Mouse (Mus musculus): Measurements from ENCODE around the gene Ube2c. TPM values are rescaled to one million over a fixed set of nuclear protein-coding genes. Genes with fewer than 3 reads are reported as not detected.
A peak's percentile ranks its signal among the peaks of the same experiment; 100 is the strongest.

Ube2c gene
- polyA plus RNA-seq, 1 experiment = 94.0 TPM

- DNase-seq (ENCODE audit: low read depth) = no peak
- no peak for TF ChIP-seq CTCF (IDR thresholded peaks at IDR 0.05; ENCODE audit: borderline replicate concordance, extremely low read depth, insufficient read depth, insufficient read length)
- no peak for TF ChIP-seq POLR2A (IDR thresholded peaks at IDR 0.05; ENCODE audit: borderline replicate concordance, extremely low read depth, insufficient read depth, insufficient read length, poor library complexity, severe bottlenecking)
Observed at GRCm38 (mm10) chr2:164779481-164780086, 9.9 kb downstream of the Ube2c start, which contains the start of gene Tnnc2. TSS of gene Tnnc2 (minus strand) at chr2:164779967.

- no peak for TF ChIP-seq POLR2A (IDR thresholded peaks at IDR 0.05; ENCODE audit: borderline replicate concordance, extremely low read depth, insufficient read depth, insufficient read length, poor library complexity, severe bottlenecking)
- no peak for TF ChIP-seq CTCF (IDR thresholded peaks at IDR 0.05; ENCODE audit: borderline replicate concordance, extremely low read depth, insufficient read depth, insufficient read length)
- DNase-seq (ENCODE audit: low read depth) = no peak
Observed at GRCm38 (mm10) chr2:164781876-164782275, 12.2 kb downstream of the Ube2c start.

GRCm38 (mm10) chr2:164783926-164784581 lies 14.4 kb downstream of the Ube2c start:
- peak; percentile 23 for DNase-seq (ENCODE audit: low read depth)
- TF ChIP-seq POLR2A (IDR thresholded peaks at IDR 0.05; ENCODE audit: borderline replicate concordance, extremely low read depth, insufficient read depth, insufficient read length, poor library complexity, severe bottlenecking) = no peak
- TF ChIP-seq CTCF (IDR thresholded peaks at IDR 0.05; ENCODE audit: borderline replicate concordance, extremely low read depth, insufficient read depth, insufficient read length) = peak; percentile 24; the same call in 1 of the 2 replicates

- DNase-seq (ENCODE audit: low read depth) = no peak
- TF ChIP-seq CTCF (IDR thresholded peaks at IDR 0.05; ENCODE audit: borderline replicate concordance, extremely low read depth, insufficient read depth, insufficient read length) (no peak), POLR2A (IDR thresholded peaks at IDR 0.05; ENCODE audit: borderline replicate concordance, extremely low read depth, insufficient read depth, insufficient read length, poor library complexity, severe bottlenecking) (no peak)
Observed at GRCm38 (mm10) chr2:164784869-164785420, 15.2 kb downstream of the Ube2c start.

- peak; percentile 9; the same call in 1 of the 2 replicates for TF ChIP-seq CTCF (IDR thresholded peaks at IDR 0.05; ENCODE audit: borderline replicate concordance, extremely low read depth, insufficient read depth, insufficient read length)
- peak; percentile 36; the same call in 1 of the 2 replicates for TF ChIP-seq POLR2A (IDR thresholded peaks at IDR 0.05; ENCODE audit: borderline replicate concordance, extremely low read depth, insufficient read depth, insufficient read length, poor library complexity, severe bottlenecking)
- DNase-seq (ENCODE audit: low read depth) = peak; percentile 92
Observed at GRCm38 (mm10) chr2:164785481-164786387, 16.0 kb downstream of the Ube2c start, which contains the start of gene Snx21. TSS of gene Snx21 (plus strand) at chr2:164785823.

- TF ChIP-seq CTCF (IDR thresholded peaks at IDR 0.05; ENCODE audit: borderline replicate concordance, extremely low read depth, insufficient read depth, insufficient read length) (no peak), POLR2A (IDR thresholded peaks at IDR 0.05; ENCODE audit: borderline replicate concordance, extremely low read depth, insufficient read depth, insufficient read length, poor library complexity, severe bottlenecking) (no peak)
- DNase-seq (ENCODE audit: low read depth) = peak; percentile 26
Observed at GRCm38 (mm10) chr2:164786388-164786885, 16.7 kb downstream of the Ube2c start.

GRCm38 (mm10) chr2:164787032-164787431 lies 17.3 kb downstream of the Ube2c start:
- DNase-seq (ENCODE audit: low read depth) = no peak
- TF ChIP-seq CTCF (IDR thresholded peaks at IDR 0.05; ENCODE audit: borderline replicate concordance, extremely low read depth, insufficient read depth, insufficient read length) = no peak
- no peak for TF ChIP-seq POLR2A (IDR thresholded peaks at IDR 0.05; ENCODE audit: borderline replicate concordance, extremely low read depth, insufficient read depth, insufficient read length, poor library complexity, severe bottlenecking)

- no peak for DNase-seq (ENCODE audit: low read depth)
- no peak for TF ChIP-seq CTCF (IDR thresholded peaks at IDR 0.05; ENCODE audit: borderline replicate concordance, extremely low read depth, insufficient read depth, insufficient read length)
- no peak for TF ChIP-seq POLR2A (IDR thresholded peaks at IDR 0.05; ENCODE audit: borderline replicate concordance, extremely low read depth, insufficient read depth, insufficient read length, poor library complexity, severe bottlenecking)
Observed at GRCm38 (mm10) chr2:164787779-164788178, 18.1 kb downstream of the Ube2c start.

GRCm38 (mm10) chr2:164788411-164788810 lies 18.7 kb downstream of the Ube2c start:
- DNase-seq (ENCODE audit: low read depth) = no peak
- TF ChIP-seq POLR2A (IDR thresholded peaks at IDR 0.05; ENCODE audit: borderline replicate concordance, extremely low read depth, insufficient read depth, insufficient read length, poor library complexity, severe bottlenecking) = no peak
- no peak for TF ChIP-seq CTCF (IDR thresholded peaks at IDR 0.05; ENCODE audit: borderline replicate concordance, extremely low read depth, insufficient read depth, insufficient read length)

- TF ChIP-seq CTCF (IDR thresholded peaks at IDR 0.05; ENCODE audit: borderline replicate concordance, extremely low read depth, insufficient read depth, insufficient read length) (no peak), POLR2A (IDR thresholded peaks at IDR 0.05; ENCODE audit: borderline replicate concordance, extremely low read depth, insufficient read depth, insufficient read length, poor library complexity, severe bottlenecking) (no peak)
- DNase-seq (ENCODE audit: low read depth) = no peak
Observed at GRCm38 (mm10) chr2:164790451-164790850, 20.8 kb downstream of the Ube2c start.

Measured in brain, embryonic 14.5 days (tissue).